Mouse (Mus musculus) heart, embryonic 15.5 days (tissue): ENCODE data around the gene Lrrc41. TPM values are rescaled to one million over a fixed set of nuclear protein-coding genes. Genes with fewer than 3 reads are reported as not detected.

Experiments
- ATAC-seq: fragments of 200-750 bp; cut with Nextera tagmentation; replicated peaks from 2 replicates; pipeline ENCODE4 v1.8.0; 2017; ENCODE audit warnings: low read depth, moderate TSS enrichment; ENCODE audit not compliant: insufficient number of reproducible peaks, insufficient read depth, low FRiP score
- H3K27ac ChIP-seq: fragments of 300-500 bp; sonication (generic); 2 replicates; pipeline ENCODE4 v1.5.1; 2015; ENCODE audit warnings: mild to moderate bottlenecking, inconsistent platforms
- H3K27me3 ChIP-seq: fragments of 300-500 bp; sonication (generic); 2 replicates; pipeline ENCODE4 v1.6.1; 2015; ENCODE audit warnings: inconsistent platforms
- H3K36me3 ChIP-seq: fragments of 300-500 bp; sonication (generic); 2 replicates; pipeline ENCODE4 v1.6.1; 2015; ENCODE audit warnings: mild to moderate bottlenecking, inconsistent platforms
- H3K4me1 ChIP-seq: fragments of 300-500 bp; sonication (generic); replicated peaks from 2 replicates; pipeline ENCODE4 v1.6.1; 2015; ENCODE audit warnings: inconsistent platforms
- H3K4me2 ChIP-seq: fragments of 300-500 bp; sonication (generic); 2 replicates; pipeline ENCODE4 v1.6.1; 2015; ENCODE audit warnings: inconsistent platforms, mild to moderate bottlenecking, moderate library complexity
- H3K4me3 ChIP-seq: fragments of 300-500 bp; sonication (generic); 2 replicates; pipeline ENCODE4 v1.5.1; 2015; ENCODE audit warnings: mild to moderate bottlenecking, inconsistent platforms
- H3K9ac ChIP-seq: fragments of 300-500 bp; sonication (generic); 2 replicates; pipeline ENCODE4 v1.6.1; 2015; ENCODE audit warnings: mild to moderate bottlenecking, inconsistent platforms
- H3K9me3 ChIP-seq: fragments of 300-500 bp; sonication (generic); replicated peaks from 2 replicates; pipeline ENCODE4 v1.6.1; 2016; ENCODE audit warnings: inconsistent platforms
- WGBS: fragments of 180-500 bp; shearing (Covaris S2); methylation state at CpG from one replicate; pipeline ENCODE4 v1.1.7; 2015; ENCODE audit warnings: mixed read lengths; 5-methylcytosine and 5-hydroxymethylcytosine counted together
- polyA plus RNA-seq: library from polyadenylated mRNA; unstranded; fragments of >200 nt; fragmentation: Nextera tagmentation; extraction: Ambion mirVana; gene quantifications from 2 replicates; pipeline ENCODE4 v1.2.1, GENCODE M21; 2015

The Lrrc41 gene
- polyA plus RNA-seq, 1 experiment from 2014 or later: 44.1 TPM

DNA sequence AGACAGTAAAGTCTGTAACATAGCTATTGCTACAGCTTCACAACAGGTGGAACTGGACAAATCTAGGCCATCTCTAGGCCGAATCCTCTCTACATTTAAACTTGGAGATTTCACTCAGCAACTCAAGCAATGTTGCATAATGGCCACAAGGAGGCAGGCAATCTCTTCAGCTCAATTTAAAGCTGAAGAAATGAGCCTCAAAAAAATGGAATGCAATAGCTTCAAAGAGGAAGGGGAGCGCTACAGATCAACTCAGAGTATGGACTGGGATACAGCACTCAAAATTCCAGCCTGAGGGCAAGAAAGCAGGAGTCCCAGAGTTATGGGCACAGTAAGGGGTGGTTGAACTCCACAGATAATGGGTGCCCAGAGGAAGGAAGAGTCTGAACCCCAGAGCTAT is 59.9 kb downstream of the Lrrc41 start:
- Histone ChIP-seq H3K4me3 (no peak overlapping the region), H3K4me2 (no peak overlapping the region)

DNA sequence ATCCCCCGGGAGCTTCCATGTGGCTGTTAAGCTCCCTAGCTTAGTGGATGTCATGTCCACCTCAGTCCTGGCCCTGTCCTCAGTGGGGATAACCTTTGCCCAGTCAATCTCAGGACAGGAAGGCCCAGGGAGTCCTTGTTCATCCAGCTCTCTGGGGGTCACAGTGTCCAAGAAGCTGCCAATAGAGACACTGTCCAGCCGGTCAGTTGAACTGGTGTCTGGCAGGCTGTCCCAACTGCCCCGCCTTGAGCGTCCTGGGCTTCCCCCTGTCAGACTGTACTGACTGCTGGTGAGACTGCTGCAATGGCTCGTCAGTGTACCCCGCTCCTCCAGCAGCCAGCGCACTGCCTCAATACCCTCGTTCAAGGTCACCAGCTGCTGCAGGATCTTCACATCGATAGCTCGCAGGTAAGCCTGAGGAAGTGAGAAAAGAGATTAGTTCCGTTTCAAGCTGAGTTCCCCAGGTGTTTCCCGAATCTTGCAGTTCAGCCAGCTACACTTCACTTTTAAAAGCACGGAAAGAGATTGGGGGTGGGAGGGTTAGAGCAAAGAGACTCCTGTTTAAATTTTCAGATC is 62.4 kb downstream of the Lrrc41 start:
- Histone ChIP-seq H3K27me3 (no peaks in the 10 kb centered on the region), H3K9me3 (no peaks in the 10 kb centered on the region), H3K4me2 (no peak overlapping the region), H3K4me1 (peaks cover 6% of the 10 kb centered on the region; the same call in 1 of the 2 replicates), H3K9ac (no peak overlapping the region), H3K4me3 (no peak overlapping the region), H3K36me3 (no peaks in the 10 kb centered on the region), H3K27ac (no peak overlapping the region)
- ATAC-seq: peak; percentile 27; the same call in 1 of the 2 replicates
- WGBS: 40% methylated on average over 13 of the region's 13 CpGs

More for the DNA sequence above, 59.9 kb downstream of the Lrrc41 start:
- H3K36me3 ChIP-seq: no peaks in the 10 kb centered on the region
- no peaks in the 10 kb centered on the region for H3K4me1 ChIP-seq
- no peaks in the 10 kb centered on the region for H3K9me3 ChIP-seq
- no peak overlapping the region for H3K9ac ChIP-seq
- no peak for ATAC-seq
- 32% methylated on average over 2 of the region's 2 CpGs for WGBS
- no peak overlapping the region for H3K27ac ChIP-seq
- no peaks in the 10 kb centered on the region for H3K27me3 ChIP-seq

DNA sequence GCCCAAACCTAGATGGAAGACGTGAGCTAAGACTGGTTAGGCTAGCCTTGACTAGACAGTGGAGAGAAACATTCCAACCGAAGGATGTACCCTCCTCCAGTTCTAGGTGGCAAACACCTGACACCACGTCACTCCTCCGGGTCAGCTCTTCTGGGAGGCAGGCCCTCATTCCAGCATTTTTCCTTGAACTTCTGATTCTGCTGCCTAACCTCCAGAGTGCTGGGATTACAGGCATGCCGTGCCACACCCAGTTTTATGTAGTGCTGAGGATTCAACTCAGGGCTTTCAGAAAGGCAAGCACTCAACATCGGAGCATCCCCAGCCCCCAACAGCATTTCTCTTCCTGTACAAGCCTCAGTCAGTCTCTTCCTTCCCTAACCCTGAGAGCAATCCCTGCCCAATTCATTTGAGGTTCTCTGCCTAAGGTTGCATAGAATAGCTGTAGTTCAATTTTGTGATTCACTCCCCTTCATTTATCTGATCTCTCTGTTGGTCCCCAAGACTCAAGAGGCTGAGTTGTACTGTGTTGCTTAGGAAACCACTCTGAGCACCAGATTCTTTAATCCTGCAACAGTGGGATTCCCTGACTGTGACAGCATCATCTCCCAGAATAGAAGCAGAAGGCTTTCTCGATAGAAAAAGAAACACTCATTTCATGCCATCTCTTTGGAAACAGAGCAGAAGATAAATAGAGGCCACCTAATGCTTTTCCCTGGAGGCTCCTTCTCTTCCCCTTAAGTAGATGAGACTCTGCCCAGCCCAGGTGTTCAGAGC is 65.9 kb downstream of the Lrrc41 start:
- no peak for ATAC-seq
- no peaks in the 10 kb centered on the region for H3K27me3 ChIP-seq
- H3K27ac ChIP-seq: no peak overlapping the region
- no peak overlapping the region for H3K4me3 ChIP-seq
- H3K4me2 ChIP-seq: no peak overlapping the region
- peaks cover 25% of the 10 kb centered on the region for H3K4me1 ChIP-seq
- no peaks in the 10 kb centered on the region for H3K36me3 ChIP-seq
- H3K9me3 ChIP-seq: no peaks in the 10 kb centered on the region
- H3K9ac ChIP-seq: no peak overlapping the region
- WGBS: 72% methylated on average over 7 of the region's 7 CpGs

DNA sequence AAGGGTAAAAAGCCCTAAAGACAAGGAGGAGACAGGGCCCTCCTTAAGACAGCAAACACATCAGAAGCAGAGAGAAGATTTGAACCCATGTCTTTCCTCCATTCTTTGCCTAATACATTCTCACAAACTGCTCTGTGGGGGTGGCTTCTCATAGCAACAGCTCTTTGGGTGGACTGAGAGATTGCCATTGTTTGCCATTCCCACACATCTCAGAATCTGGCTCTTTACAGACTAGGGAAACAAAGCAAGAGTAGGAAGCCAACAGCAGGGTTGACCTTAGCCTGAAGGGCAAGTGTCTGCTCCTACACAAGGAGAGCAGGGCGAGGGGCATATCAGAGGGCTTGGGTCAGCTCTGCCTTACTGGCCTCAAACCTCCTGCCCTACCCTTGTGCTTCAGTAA is 66.7 kb downstream of the Lrrc41 start:
- Histone ChIP-seq H3K9me3 (no peaks in the 10 kb centered on the region), H3K9ac (no peak overlapping the region), H3K27me3 (no peaks in the 10 kb centered on the region), H3K36me3 (no peaks in the 10 kb centered on the region), H3K4me1 (peaks cover 25% of the 10 kb centered on the region), H3K4me3 (no peak overlapping the region), H3K4me2 (no peak overlapping the region), H3K27ac (no peak overlapping the region)
- no peak for ATAC-seq
- whole genome bisulfite sequencing: 90% methylated on average over 1 of the region's 1 CpGs

DNA sequence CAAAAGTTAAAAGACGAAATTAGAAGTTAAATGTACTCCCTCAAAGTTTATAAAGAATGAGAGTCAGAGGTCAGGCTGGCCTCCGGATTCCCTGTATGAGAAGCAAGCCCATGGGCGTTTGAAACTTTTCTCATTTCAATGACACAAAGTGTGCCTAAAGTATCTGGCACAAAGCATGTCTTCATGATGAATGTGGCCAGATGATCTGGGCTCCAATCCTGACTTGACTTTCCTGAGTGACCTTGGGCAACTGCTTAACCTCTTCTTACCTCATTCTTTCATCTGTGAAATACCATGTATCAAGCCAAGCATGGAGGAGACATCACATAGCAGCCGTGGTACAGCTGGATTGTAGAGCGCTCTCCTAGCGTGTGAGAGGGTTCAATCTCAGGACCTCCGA is 67.2 kb downstream of the Lrrc41 start:
- H3K9me3 ChIP-seq: no peaks in the 10 kb centered on the region
- H3K9ac ChIP-seq: no peak overlapping the region
- no peak overlapping the region for H3K4me3 ChIP-seq
- H3K27ac ChIP-seq: no peak overlapping the region
- no peaks in the 10 kb centered on the region for H3K27me3 ChIP-seq
- WGBS: 83% methylated on average over 7 of the region's 7 CpGs
- ATAC-seq: no peak
- peaks cover 25% of the 10 kb centered on the region for H3K4me1 ChIP-seq
- H3K4me2 ChIP-seq: no peak overlapping the region
- H3K36me3 ChIP-seq: no peaks in the 10 kb centered on the region

DNA sequence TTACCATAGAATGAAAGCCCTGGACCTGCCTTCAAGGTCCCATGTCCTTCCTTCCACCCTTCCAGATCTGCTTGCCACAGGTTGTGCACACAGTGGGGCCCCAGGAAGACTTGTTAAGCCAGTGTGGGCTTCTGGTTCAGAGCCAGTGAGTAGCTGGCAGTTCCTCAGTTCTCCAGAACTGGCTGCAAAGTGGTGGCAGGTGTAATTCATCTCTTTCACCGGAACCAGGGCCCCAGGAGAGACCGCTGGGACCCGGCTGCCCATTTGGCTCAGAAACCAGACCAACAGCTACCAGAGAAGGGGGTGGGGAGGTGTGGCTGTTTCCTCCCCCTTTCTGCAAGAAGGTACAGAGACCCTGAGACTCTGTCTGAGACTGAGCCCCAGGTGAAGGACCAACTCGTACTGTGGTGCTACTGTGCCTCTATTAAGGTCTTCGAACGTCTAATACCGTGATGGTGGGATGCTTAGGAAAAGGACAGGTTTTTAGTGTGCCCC is 68.3 kb downstream of the Lrrc41 start:
- Histone ChIP-seq H3K9me3 (no peaks in the 10 kb centered on the region), H3K4me2 (peak overlapping the region; percentile 94), H3K27me3 (no peaks in the 10 kb centered on the region), H3K9ac (peak overlapping the region; percentile 81), H3K4me1 (peaks cover 25% of the 10 kb centered on the region), H3K4me3 (peak overlapping the region; percentile 83), H3K27ac (no peak overlapping the region), H3K36me3 (no peaks in the 10 kb centered on the region)
- WGBS: 7% methylated on average over 7 of the region's 7 CpGs
- ATAC-seq: no peak

DNA sequence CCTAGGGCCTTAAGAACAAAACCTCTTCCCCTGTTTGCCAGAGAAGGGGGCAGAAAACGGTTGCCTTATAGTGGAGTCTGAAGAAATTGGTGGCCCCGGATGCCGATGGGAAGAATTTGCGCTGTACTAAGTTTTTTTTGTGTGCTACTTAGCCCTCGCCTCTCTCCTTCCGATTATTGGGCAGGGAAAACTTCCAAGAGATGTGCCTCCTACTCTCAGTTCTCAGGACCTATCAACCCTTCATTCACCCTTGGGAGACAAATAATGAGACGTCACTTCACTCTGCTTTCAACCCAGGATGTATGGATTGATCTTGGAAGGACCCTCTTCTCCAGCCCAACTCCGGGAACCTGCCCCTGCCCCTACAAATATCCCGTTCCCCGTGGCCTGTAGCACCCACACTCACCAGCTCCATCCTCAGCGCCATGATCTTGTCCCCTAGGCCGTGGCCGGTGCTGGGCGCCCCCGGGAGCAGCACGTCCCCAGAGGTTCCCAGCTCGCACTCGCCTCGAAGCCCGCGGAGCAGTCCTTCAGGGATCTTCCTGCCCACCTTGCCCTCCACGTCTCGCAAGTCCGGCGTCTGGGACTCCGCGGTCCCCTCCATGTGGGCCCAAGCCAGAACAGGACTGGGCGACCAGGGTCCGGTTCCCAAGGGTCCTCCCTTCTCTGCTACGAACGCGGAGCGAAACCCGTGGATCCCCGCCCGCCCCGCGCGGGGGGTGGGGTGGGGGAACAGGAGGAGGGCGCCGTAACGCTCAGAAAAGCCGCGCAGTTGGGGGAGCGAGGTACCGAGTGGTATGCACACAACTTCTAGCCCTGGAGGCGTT is 69.0 kb downstream of the Lrrc41 start:
- H3K4me3 ChIP-seq: peak overlapping the region; percentile 83
- under 1% methylated on average over 42 of the region's 47 CpGs for WGBS
- ATAC-seq: peak; percentile 79
- peaks cover 25% of the 10 kb centered on the region for H3K4me1 ChIP-seq
- no peaks in the 10 kb centered on the region for H3K36me3 ChIP-seq
- H3K27ac ChIP-seq: no peak overlapping the region
- peak overlapping the region; percentile 81 for H3K9ac ChIP-seq
- peak overlapping the region; percentile 94 for H3K4me2 ChIP-seq
- H3K27me3 ChIP-seq: no peaks in the 10 kb centered on the region
- H3K9me3 ChIP-seq: no peaks in the 10 kb centered on the region

Other genes starting within 250 kb of the Lrrc41 start
- gene Mob3c, start 247.2 kb upstream of the Lrrc41 start, polyA plus RNA-seq: 8.1 and 11.0 TPM in 2 replicates
- gene Mknk1, start 236.1 kb upstream of the Lrrc41 start, polyA plus RNA-seq: 17.3 and 26.9 TPM in 2 replicates
- not detected in 2 replicates for gene Kncn, start 190.9 kb upstream of the Lrrc41 start, polyA plus RNA-seq
- not detected in 2 replicates for gene 6430628N08Rik, start 184.6 kb upstream of the Lrrc41 start, polyA plus RNA-seq
- gene Dmbx1, start 135.3 kb upstream of the Lrrc41 start, polyA plus RNA-seq: 0.03 and 0.04 TPM in 2 replicates
- 1.1 and 2.1 TPM in 2 replicates for gene Faah, start 57.3 kb upstream of the Lrrc41 start, polyA plus RNA-seq
- gene Nsun4, start 21.4 kb upstream of the Lrrc41 start, polyA plus RNA-seq: 26.3 and 27.2 TPM in 2 replicates
- 997 and 1,210 TPM in 2 replicates for gene Uqcrh, start 198 bp upstream of the Lrrc41 start, polyA plus RNA-seq
- gene Rad54l, start 48.4 kb downstream of the Lrrc41 start, polyA plus RNA-seq: 15.5 and 17.9 TPM in 2 replicates
- gene Pomgnt1, start 48.6 kb downstream of the Lrrc41 start, polyA plus RNA-seq: 54.6 and 62.0 TPM in 2 replicates
- 2.0 and 2.2 TPM in 2 replicates for gene Lurap1, start 76.1 kb downstream of the Lrrc41 start, polyA plus RNA-seq
- 0.94 and 2.3 TPM in 2 replicates for gene Tspan1, start 92.3 kb downstream of the Lrrc41 start, polyA plus RNA-seq
- gene 1700042G07Rik, start 98.1 kb downstream of the Lrrc41 start, polyA plus RNA-seq: not detected in 2 replicates
- not detected in 2 replicates for gene Gm49337, start 98.1 kb downstream of the Lrrc41 start, polyA plus RNA-seq
- 9.9 and 10.8 TPM in 2 replicates for gene Pik3r3, start 146.3 kb downstream of the Lrrc41 start, polyA plus RNA-seq